Mouse (Mus musculus) limb, embryonic 15.5 days (tissue): ENCODE results near the gene Olfr866. TPM values are rescaled to one million over a fixed set of nuclear protein-coding genes. Genes with fewer than 3 reads are reported as not detected.

ENCODE experiments used
- ATAC-seq: fragments of 200-750 bp; cut with Nextera tagmentation; 2 replicates; pipeline ENCODE4 v1.8.0; 2017; ENCODE audit warnings: low read depth, moderate TSS enrichment; ENCODE audit not compliant: insufficient number of reproducible peaks, low FRiP score, low TSS enrichment
- H3K27ac ChIP-seq: fragments of 300-500 bp; sonication (generic); 2 replicates; pipeline ENCODE4 v1.5.1; 2015; ENCODE audit warnings: moderate library complexity, mild to moderate bottlenecking, inconsistent platforms
- H3K27me3 ChIP-seq: fragments of 300-500 bp; sonication (generic); 2 replicates; pipeline ENCODE4 v1.6.1; 2015; ENCODE audit warnings: inconsistent platforms
- H3K36me3 ChIP-seq: fragments of 300-500 bp; sonication (generic); 2 replicates; pipeline ENCODE4 v1.6.1; 2015; ENCODE audit warnings: inconsistent platforms
- H3K4me1 ChIP-seq: fragments of 300-500 bp; sonication (generic); 2 replicates; pipeline ENCODE4 v1.6.1; 2015; ENCODE audit warnings: inconsistent platforms
- H3K4me2 ChIP-seq: fragments of 300-500 bp; sonication (generic); 2 replicates; pipeline ENCODE4 v1.6.1; 2015; ENCODE audit warnings: mild to moderate bottlenecking, inconsistent platforms
- H3K4me3 ChIP-seq: fragments of 300-500 bp; sonication (generic); 2 replicates; pipeline ENCODE4 v1.5.1; 2015; ENCODE audit warnings: mild to moderate bottlenecking, inconsistent platforms
- H3K9ac ChIP-seq: fragments of 300-500 bp; sonication (generic); 2 replicates; pipeline ENCODE4 v1.6.1; 2015; ENCODE audit warnings: inconsistent platforms
- H3K9me3 ChIP-seq: fragments of 300-500 bp; sonication (generic); 2 replicates; pipeline ENCODE4 v1.6.1; 2016; ENCODE audit warnings: inconsistent platforms
- WGBS: fragments of 180-500 bp; shearing (Covaris S2); methylation state at CpG from one replicate; pipeline ENCODE4 v1.1.7; 2015; 5-methylcytosine and 5-hydroxymethylcytosine counted together
- microRNA-seq: library from miRNA; unstranded; fragments of <30 nt; microRNA quantifications from one replicate; pipeline ENCODE4, GENCODE M21; 2016
- polyA plus RNA-seq: library from polyadenylated mRNA; unstranded; fragments of >200 nt; fragmentation: Nextera tagmentation; extraction: Ambion mirVana; gene quantifications from 2 replicates; pipeline ENCODE4 v1.2.1, GENCODE M21; 2015

The Olfr866 gene
- not detected in 2 replicates for polyA plus RNA-seq

- H3K4me1 ChIP-seq: no peaks in the 10 kb centered on the region
- 75% methylated on average over 2 of the region's 2 CpGs for WGBS
- ATAC-seq: no peak
- no peak within 1 kb of the TSS for H3K9ac ChIP-seq
- H3K4me2 ChIP-seq: no peak within 1 kb of the TSS
- no peaks in the 10 kb centered on the region for H3K9me3 ChIP-seq
- H3K27ac ChIP-seq: no peak within 1 kb of the TSS
- H3K36me3 ChIP-seq: no peaks in the 10 kb centered on the region
- no peak within 1 kb of the TSS for H3K4me3 ChIP-seq
- no peaks in the 10 kb centered on the region for H3K27me3 ChIP-seq
These were observed at the start of gene Olfr866 for GRCm38 (mm10) chr9:20027935-20028334. TSS of gene Olfr866 (minus strand) at chr9:20028035.

- H3K9ac ChIP-seq: no peak overlapping the region
- no peaks in the 10 kb centered on the region for H3K4me1 ChIP-seq
- H3K27me3 ChIP-seq: no peaks in the 10 kb centered on the region
- WGBS: 55% methylated on average over 7 of the region's 7 CpGs
- no peak overlapping the region for H3K27ac ChIP-seq
- H3K36me3 ChIP-seq: no peaks in the 10 kb centered on the region
- H3K9me3 ChIP-seq: peaks cover 4% of the 10 kb centered on the region; the same call in 1 of the 2 replicates
- H3K4me3 ChIP-seq: no peak overlapping the region
- ATAC-seq: no peak
- no peak overlapping the region for H3K4me2 ChIP-seq
These were observed 45.8 kb upstream of the Olfr866 start for GRCm38 (mm10) chr9:20073523-20074177.

GRCm38 (mm10) chr9:20071291-20071690 is 43.5 kb upstream of the Olfr866 start:
- 90% methylated on average over 1 of the region's 1 CpGs for WGBS
- no peaks in the 10 kb centered on the region for H3K27me3 ChIP-seq
- no peak overlapping the region for H3K9ac ChIP-seq
- no peak overlapping the region for H3K4me3 ChIP-seq
- no peaks in the 10 kb centered on the region for H3K36me3 ChIP-seq
- no peak for ATAC-seq
- H3K27ac ChIP-seq: no peak overlapping the region
- H3K9me3 ChIP-seq: peaks cover 4% of the 10 kb centered on the region; the same call in 1 of the 2 replicates
- no peaks in the 10 kb centered on the region for H3K4me1 ChIP-seq
- no peak overlapping the region for H3K4me2 ChIP-seq

- H3K27me3 ChIP-seq: no peaks in the 10 kb centered on the region
- H3K4me3 ChIP-seq: no peak overlapping the region
- H3K27ac ChIP-seq: no peak overlapping the region
- 75% methylated on average over 3 of the region's 3 CpGs for WGBS
- H3K36me3 ChIP-seq: no peaks in the 10 kb centered on the region
- ATAC-seq: no peak
- H3K9ac ChIP-seq: no peak overlapping the region
- H3K4me2 ChIP-seq: no peak overlapping the region
- no peaks in the 10 kb centered on the region for H3K4me1 ChIP-seq
- no peaks in the 10 kb centered on the region for H3K9me3 ChIP-seq
These were observed 42.4 kb upstream of the Olfr866 start for GRCm38 (mm10) chr9:20070236-20070635.

- no peak within 1 kb of the TSS for H3K27ac ChIP-seq
- no peak within 1 kb of the TSS for H3K4me3 ChIP-seq
- no peak for ATAC-seq
- no peak within 1 kb of the TSS for H3K9ac ChIP-seq
- no peaks in the 10 kb centered on the region for H3K4me1 ChIP-seq
- H3K9me3 ChIP-seq: no peaks in the 10 kb centered on the region
- no peaks in the 10 kb centered on the region for H3K27me3 ChIP-seq
- 73% methylated on average over 1 of the region's 1 CpGs for WGBS
- H3K36me3 ChIP-seq: no peaks in the 10 kb centered on the region
- H3K4me2 ChIP-seq: no peak within 1 kb of the TSS
These were observed 29.6 kb upstream of the Olfr866 start, which contains the start of gene Olfr867 for GRCm38 (mm10) chr9:20057462-20057861. TSS of gene Olfr867 (minus strand) at chr9:20057562.

GRCm38 (mm10) chr9:20047964-20048363 is 20.1 kb upstream of the Olfr866 start:
- no peak overlapping the region for H3K4me2 ChIP-seq
- 72% methylated on average over 3 of the region's 3 CpGs for WGBS
- H3K4me1 ChIP-seq: no peaks in the 10 kb centered on the region
- no peak overlapping the region for H3K27ac ChIP-seq
- H3K36me3 ChIP-seq: no peaks in the 10 kb centered on the region
- H3K9me3 ChIP-seq: 0 out of 2 replicates have a peak, but pooled peaks cover 6% of the 10 kb centered on the region
- H3K4me3 ChIP-seq: no peak overlapping the region
- ATAC-seq: no peak
- no peaks in the 10 kb centered on the region for H3K27me3 ChIP-seq
- no peak overlapping the region for H3K9ac ChIP-seq

Small RNAs within 50 kb of the gene (microRNA-seq; reads per million reads assigned to microRNA genes)
- gene Gm26231: not detected
- gene Gm44395: not detected

Other genes starting within 250 kb of the Olfr866 start
- not detected in 2 replicates for gene Olfr58, start 247.8 kb downstream of the Olfr866 start, polyA plus RNA-seq
- not detected in 2 replicates for gene Olfr859, start 223.1 kb downstream of the Olfr866 start, polyA plus RNA-seq
- not detected in 2 replicates for gene Olfr860, start 178.3 kb downstream of the Olfr866 start, polyA plus RNA-seq
- gene Olfr862, start 140.0 kb downstream of the Olfr866 start, polyA plus RNA-seq: not detected in 2 replicates
- gene Olfr77, start 111.2 kb downstream of the Olfr866 start, polyA plus RNA-seq: 0.15 and 0.23 TPM in 2 replicates
- not detected in 2 replicates for gene Olfr867, start 29.5 kb upstream of the Olfr866 start, polyA plus RNA-seq
- not detected in 2 replicates for gene Olfr868, start 70.6 kb upstream of the Olfr866 start, polyA plus RNA-seq
- gene Olfr869, start 101.0 kb upstream of the Olfr866 start, polyA plus RNA-seq: not detected in 2 replicates
- not detected in 2 replicates for gene Olfr870, start 146.0 kb upstream of the Olfr866 start, polyA plus RNA-seq
- not detected in 2 replicates for gene Olfr871, start 184.2 kb upstream of the Olfr866 start, polyA plus RNA-seq
- gene Olfr872, start 209.1 kb upstream of the Olfr866 start, polyA plus RNA-seq: not detected in 2 replicates